Mouse (Mus musculus) liver (tissue): ENCODE data around the gene Slc4a5.

Experiments used
- DNase-seq: peaks from one replicate; pipeline ENCODE4 v3.0.0-alpha.2; 2020; ENCODE audit warnings: mixed read lengths

Slc4a5 gene

GRCm38 (mm10) chr6:83352666-83353410 lies 133.2 kb downstream of the Slc4a5 start:
- no peak for DNase-seq
